Mouse (Mus musculus): ENCODE data around the gene Ikzf3.
A peak's percentile ranks its signal among the peaks of the same experiment; 100 is the strongest.

Ikzf3 gene

GRCm38 (mm10) chr11:98545711-98546231 lies at the start of gene Ikzf3:
Gene Ikzf3, minus strand, starts transcription at chr11:98546031.
- DNase-seq, result peak; percentile 24

DNA sequence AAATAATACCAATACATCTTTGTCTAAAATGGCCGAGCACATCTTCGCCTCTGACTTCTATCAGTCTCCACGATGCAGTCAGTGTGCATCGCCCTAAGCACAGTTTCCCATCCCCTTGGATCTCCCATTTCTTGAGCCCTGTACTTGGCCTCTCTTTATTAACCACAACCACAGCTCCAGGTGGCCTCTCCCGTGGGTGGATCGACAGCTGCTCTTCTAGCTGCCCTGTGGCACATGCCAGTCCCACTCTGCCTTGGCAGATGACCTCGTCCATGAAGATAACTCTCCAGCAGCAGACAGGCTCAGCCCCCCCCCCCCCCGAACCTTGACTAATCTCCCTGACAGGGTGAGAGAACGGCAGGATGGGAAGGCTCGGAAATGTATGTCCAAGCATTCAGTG lies 49.6 kb upstream of the Ikzf3 start:
- no peak for DNase-seq

DNA sequence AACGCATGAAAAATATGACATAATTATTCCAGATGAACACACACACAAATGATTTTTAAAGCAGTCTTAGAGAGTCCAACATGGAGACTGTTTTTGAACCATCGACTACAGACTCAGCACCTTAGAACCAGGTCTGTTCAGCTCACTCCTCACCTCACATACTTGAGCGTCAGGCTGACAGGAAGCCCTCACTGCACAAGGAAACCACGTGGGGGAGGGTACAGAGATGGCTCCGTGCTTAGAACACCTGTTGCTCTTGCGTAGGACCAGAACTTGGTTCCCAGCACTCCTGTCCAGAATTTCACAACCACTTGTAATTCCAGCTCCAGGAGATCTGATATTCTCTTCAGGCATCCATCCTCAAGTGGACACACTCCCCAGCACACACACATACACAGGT lies 49.2 kb upstream of the Ikzf3 start:
- DNase-seq, result no peak

GRCm38 (mm10) chr11:98590548-98591445 lies 45.0 kb upstream of the Ikzf3 start:
- DNase-seq, result no peak

GRCm38 (mm10) chr11:98589306-98589705 lies 43.5 kb upstream of the Ikzf3 start:
- no peak for DNase-seq

GRCm38 (mm10) chr11:98588833-98589281 lies 43.0 kb upstream of the Ikzf3 start:
- DNase-seq, result peak; percentile 50

DNA sequence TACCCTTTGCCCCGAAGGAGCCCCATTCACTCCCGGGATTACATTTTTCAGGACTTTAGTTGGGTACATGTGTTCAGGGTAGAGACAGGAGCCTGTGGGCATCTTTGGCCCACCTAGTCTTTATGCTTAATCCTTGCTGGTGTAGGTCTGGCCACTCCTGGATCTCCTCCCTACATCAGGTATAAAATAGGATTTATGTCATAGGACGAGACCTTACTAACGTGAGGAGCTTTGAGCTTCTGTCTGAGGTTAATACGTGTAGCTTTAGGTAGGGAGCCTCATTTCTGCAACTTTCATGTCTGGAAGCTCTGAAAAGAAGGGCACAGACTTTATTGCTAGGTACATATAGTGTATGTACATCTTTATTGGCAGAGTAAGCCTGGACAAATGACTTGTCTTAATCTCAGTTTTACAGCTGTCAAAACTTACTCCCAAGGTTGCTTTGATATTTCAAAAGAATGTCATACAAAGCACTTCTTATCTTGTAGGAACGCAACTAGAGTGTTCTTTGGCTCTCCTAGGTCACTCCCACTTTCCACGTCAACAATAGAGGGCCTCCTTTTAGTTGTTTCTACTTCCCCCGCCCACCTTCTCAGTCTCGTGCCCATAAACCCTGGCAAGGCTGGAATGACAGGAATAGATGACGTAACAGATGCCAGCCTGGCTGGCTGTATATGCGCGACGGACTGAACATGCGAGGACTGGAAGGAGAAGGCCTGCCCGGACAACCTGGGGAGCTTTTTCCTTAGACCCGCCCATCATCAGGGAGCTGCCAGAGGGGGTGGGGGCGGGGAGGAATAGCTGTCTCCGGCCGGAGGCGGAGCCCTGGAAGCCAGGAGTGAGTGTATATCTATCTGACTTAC lies 42.1 kb upstream of the Ikzf3 start:
- peak; percentile 93 for DNase-seq

DNA sequence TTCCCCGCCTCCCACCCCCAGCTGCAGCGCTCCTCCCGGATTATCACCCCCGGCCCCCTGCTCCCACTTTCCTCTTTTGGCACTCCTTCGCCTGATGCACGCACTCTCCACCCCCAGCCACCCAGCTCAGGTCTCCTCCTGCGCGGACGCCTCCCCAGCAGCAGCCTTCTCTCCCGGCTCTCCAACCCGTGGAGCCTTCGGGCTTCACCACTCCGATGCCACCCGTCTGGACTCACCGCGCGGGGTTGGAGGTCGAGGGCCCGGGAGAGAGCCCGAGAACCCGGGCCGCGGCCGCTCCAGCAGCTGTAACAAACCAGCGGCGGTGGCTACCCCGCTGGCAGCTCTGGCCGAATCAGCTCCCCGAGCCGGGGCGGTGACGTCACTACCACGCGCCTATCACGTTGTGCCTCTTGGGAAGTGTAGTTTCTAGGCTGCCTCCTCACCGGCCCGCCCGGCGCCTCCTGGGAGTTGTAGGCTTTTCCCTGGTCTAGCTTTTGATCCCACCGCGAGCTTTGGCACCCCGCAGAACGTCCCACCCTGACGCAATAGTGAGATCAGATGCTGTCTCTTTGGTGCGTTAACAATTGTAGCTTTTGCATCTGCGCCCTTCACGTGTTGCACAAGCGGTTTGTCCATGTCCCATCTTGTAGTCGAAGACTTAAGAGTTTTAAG lies 41.2 kb upstream of the Ikzf3 start, which contains the start of gene Ormdl3:
Gene Ormdl3 (minus strand): TSS at position 477 of the 672 bp plus-strand sequence.
- peak; percentile 99 for DNase-seq

GRCm38 (mm10) chr11:98586087-98586891 lies 40.5 kb upstream of the Ikzf3 start:
- DNase-seq, result no peak

DNA sequence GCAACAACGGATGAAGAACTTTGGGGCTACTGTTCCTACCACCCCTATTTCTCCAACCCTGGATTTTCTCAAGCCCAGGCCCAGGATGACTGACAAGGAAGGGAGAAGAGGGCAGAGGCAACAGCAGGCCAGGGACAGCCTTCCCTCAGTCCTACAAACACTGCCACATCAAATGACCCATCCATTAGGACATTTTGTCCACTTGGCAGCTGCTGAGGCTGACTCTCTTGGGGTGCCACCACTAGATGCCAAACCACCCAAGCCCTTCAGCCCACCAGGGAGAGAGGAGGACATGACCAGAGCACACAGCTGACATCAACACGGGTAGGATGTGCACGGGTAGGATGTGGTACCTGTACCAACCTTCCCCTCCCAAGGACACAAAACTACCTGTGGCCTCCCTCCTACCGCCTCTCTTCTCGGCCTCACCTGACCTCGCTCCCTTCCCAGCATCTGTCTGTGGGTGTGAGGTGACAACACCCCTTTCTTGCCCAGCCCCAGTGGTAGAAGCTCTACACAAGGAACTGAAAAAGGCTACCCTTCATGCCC lies 38.9 kb upstream of the Ikzf3 start:
- no peak for DNase-seq

DNA sequence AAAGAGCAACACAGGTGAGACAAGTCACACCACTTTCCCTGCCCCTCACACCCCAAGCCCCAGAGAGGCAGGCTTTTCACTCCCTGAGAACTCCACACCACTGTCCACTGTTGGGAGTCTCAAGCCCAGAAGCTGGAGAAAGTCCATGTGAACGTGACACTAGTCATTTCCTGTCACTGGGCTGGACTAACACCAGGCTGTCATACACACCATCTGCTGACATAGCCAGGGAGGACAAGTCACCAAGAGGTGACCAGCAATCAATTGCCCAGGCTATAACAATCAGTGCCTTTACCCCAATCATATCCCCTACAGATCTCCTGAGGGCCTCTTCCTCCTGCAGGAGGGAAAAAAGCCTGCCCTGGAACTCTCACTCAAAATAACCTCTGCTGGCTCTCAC lies 38.3 kb upstream of the Ikzf3 start:
- no peak for DNase-seq

DNA sequence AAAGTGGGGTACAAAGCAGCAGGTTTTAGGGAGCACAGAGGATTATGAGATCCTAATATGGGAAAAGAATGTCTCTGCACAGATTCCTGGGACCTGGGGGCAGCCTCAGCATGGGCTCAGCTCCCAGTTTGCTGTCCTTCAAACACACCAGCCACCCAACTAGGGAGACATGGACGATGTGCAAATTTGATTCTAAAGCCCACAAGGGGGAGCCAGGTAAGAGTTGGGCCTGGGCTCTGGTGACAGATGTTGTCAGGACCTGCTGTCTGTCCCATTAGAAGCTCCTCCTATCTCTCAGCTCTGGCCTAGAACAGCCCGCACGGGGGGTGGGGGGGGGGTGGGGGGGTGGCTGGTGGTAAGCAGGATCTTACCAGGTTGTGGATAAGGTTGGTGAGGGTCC lies 37.7 kb upstream of the Ikzf3 start:
- no peak for DNase-seq

- no peak for DNase-seq
Measured at GRCm38 (mm10) chr11:98583265-98583552, 37.4 kb upstream of the Ikzf3 start.

DNA sequence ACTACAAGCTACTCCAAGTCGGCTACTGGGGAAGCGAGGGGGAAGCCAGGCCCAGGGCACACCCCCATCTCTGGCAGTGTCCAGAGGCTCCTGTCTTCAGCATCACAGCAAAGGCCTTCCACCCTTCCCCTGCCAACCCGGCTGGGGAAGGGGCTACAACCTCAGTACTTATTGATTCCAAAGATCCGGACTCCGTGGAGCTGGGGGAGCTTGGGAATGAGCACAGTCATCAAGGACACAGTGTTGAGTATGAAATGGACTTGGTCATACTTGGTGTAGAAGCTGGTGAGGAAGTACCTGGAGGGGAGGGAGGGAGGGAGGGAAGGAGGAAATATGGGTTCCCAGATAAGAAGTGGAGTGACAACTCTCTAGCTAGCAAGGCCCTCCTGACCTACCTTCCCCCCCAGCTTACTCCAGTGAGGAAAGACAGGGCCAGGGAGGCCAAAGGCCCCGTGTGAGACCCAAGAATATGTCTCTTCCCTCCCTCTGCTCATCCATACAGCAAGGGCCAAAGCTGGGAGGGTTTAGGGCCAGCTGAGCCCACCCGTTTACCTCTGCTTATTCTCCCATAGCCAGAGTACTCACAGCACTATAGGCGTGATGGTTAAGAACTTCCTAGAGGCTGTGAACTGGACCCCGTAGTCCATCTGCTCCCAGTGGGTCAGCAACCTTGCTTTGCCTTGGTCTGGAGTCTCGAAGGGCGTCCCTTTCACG lies 36.9 kb upstream of the Ikzf3 start:
- DNase-seq, result no peak

GRCm38 (mm10) chr11:98582030-98582388 lies 36.2 kb upstream of the Ikzf3 start:
- no peak for DNase-seq

DNA sequence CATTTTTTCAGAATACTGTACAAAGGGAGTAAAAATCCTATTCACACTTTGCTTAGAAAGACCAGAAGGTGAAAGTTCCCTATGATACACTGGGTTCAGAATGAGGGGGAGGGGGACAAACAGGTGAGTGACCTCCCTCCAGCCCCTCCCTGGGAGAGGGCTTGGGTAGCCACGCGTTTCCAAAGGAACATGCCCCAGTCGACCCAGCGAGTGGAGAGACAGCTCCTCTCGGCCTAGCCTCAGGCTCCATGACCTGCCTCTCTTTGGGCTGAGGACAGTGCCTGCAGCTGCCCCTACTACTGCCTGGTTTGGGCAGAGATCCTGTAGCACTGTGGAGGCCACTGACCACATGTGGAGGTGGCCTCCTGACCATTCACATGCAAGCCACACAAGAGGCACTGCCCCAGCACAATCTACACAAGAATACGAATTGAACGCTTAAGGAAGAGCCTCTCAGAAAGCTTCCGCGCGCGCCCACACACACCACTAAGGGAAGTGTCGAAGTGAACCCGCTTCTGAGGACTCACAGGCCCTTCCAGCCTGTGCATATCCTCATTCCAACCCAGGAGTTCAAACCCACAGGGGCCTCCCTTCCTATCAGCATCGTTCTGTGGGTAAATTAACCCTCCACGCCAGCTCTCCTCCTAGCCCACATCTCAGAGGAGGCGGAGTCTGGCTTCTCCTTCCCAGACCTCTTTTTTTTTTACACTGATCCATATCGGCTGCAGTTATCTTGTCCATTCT lies 35.6 kb upstream of the Ikzf3 start:
- no peak for DNase-seq

GRCm38 (mm10) chr11:98580301-98581121 lies 34.7 kb upstream of the Ikzf3 start:
- DNase-seq, result no peak

DNA sequence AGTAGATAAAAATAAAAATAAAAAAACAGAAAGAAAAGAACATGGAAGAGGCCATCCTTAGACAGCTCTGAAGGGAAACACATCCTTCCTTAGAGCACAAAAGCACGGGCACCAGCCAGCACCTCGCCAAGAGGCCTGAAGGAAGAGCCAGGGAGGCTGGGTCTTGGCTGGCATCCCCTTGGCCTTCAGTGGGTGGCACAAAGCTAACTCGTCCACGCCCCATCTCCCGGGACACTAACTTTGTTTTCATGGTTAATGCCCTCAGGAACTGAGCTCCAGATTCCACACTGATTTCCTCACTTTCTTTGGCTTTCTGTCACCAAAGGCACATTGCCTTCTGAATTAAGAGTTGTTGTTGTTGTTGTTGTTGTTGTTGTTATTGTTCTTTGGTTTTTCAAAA lies 31.9 kb upstream of the Ikzf3 start:
- no peak for DNase-seq

DNA sequence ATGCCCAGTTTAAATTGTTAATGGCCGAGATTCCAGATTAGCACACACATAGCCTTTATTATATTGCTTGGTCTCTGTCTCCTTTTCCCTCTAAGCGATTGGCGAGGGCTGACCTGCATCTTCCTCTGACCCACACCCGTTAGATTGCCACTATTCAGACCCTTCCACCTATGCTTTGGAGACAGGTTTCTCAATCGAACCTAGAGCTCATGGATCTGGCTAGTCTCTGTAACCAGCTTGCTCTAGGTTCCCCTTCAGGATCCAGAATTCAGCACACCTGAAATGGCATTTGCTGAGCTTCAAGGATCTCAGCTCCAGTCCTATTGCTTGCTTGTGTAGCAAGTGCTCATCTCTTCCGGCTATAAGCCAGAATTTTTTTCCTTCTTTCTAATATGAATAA lies 23.6 kb upstream of the Ikzf3 start:
- no peak for DNase-seq

DNA sequence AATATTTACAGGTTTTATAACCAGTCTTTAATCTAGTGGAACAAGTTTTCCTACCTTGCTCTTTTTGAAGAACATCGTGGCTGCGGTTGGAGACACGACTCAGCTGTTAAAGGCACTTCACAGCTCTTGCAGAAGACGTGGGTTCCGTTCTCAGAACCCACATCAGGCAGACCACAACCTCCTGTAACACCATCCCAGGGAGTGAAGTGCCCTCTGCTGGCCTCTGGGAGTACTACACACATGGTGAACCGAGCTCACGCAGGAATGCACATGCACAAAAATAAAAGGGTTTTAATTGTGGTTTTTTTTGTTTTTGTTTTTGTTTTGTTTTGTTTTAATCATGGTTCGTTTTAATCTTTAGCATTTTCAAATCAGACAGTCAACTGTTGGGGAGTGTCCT lies 22.5 kb upstream of the Ikzf3 start:
- no peak for DNase-seq
